Mouse (Mus musculus): Measurements from ENCODE around the gene Stard5. TPM values are rescaled to one million over a fixed set of nuclear protein-coding genes. Genes with fewer than 3 reads are reported as not detected.

The Stard5 gene
- polyA plus RNA-seq, 1 experiment = 7.3 TPM

- WGBS = 51% methylated on average over 9 of the region's 9 CpGs
- DNase-seq (ENCODE audit: low read depth, low spot score) = peak; percentile 77
These were observed 27.7 kb downstream of the Stard5 start for GRCm38 (mm10) chr7:83659159-83660065.

GRCm38 (mm10) chr7:83660273-83660691 lies 28.5 kb downstream of the Stard5 start:
- 93% methylated on average over 11 of the region's 11 CpGs for whole genome bisulfite sequencing
- no peak for DNase-seq (ENCODE audit: low read depth, low spot score)

GRCm38 (mm10) chr7:83661031-83661430 lies 29.3 kb downstream of the Stard5 start:
- WGBS = 93% methylated on average over 10 of the region's 10 CpGs

GRCm38 (mm10) chr7:83661763-83662162 lies 30.0 kb downstream of the Stard5 start:
- no peak for DNase-seq (ENCODE audit: low read depth, low spot score)

More at GRCm38 (mm10) chr7:83661031-83661430, 29.3 kb downstream of the Stard5 start:
- no peak for DNase-seq (ENCODE audit: low read depth, low spot score)

GRCm38 (mm10) chr7:83662711-83663375 lies 31.1 kb downstream of the Stard5 start:
- WGBS = 83% methylated on average over 6 of the region's 6 CpGs

More at GRCm38 (mm10) chr7:83661763-83662162, 30.0 kb downstream of the Stard5 start:
- 93% methylated on average over 3 of the region's 3 CpGs for WGBS

GRCm38 (mm10) chr7:83666087-83666595 lies 34.4 kb downstream of the Stard5 start:
- 54% methylated on average over 4 of the region's 4 CpGs for WGBS
- no peak for DNase-seq (ENCODE audit: low read depth, low spot score)

More at GRCm38 (mm10) chr7:83662711-83663375, 31.1 kb downstream of the Stard5 start:
- DNase-seq (ENCODE audit: low read depth, low spot score) = no peak

GRCm38 (mm10) chr7:83667936-83668645 lies 36.3 kb downstream of the Stard5 start:
- DNase-seq (ENCODE audit: low read depth, low spot score) = no peak
- WGBS = 67% methylated on average over 5 of the region's 5 CpGs

GRCm38 (mm10) chr7:83668724-83669123 lies 37.0 kb downstream of the Stard5 start:
- DNase-seq (ENCODE audit: low read depth, low spot score) = no peak

GRCm38 (mm10) chr7:83671573-83671972 lies 39.8 kb downstream of the Stard5 start:
- DNase-seq (ENCODE audit: low read depth, low spot score) = no peak
- 90% methylated on average over 6 of the region's 6 CpGs for WGBS

More at GRCm38 (mm10) chr7:83668724-83669123, 37.0 kb downstream of the Stard5 start:
- 32% methylated on average over 1 of the region's 1 CpGs for WGBS

- WGBS = 17% methylated on average over 5 of the region's 5 CpGs
- no peak for DNase-seq (ENCODE audit: low read depth, low spot score)
These were observed 43.9 kb downstream of the Stard5 start for GRCm38 (mm10) chr7:83675545-83676254.

- no peak for DNase-seq (ENCODE audit: low read depth, low spot score)
- 56% methylated on average over 3 of the region's 3 CpGs for WGBS
These were observed 45.5 kb downstream of the Stard5 start for GRCm38 (mm10) chr7:83677296-83677695.

- no peak for DNase-seq (ENCODE audit: low read depth, low spot score)
- 90% methylated on average over 4 of the region's 4 CpGs for WGBS
These were observed 46.7 kb downstream of the Stard5 start for GRCm38 (mm10) chr7:83678506-83678905.

GRCm38 (mm10) chr7:83682640-83683274 lies 51.0 kb downstream of the Stard5 start:
- 37% methylated on average over 6 of the region's 6 CpGs for WGBS
- DNase-seq (ENCODE audit: low read depth, low spot score) = no peak

- DNase-seq (ENCODE audit: low read depth, low spot score) = no peak
- WGBS = 32% methylated on average over 6 of the region's 6 CpGs
These were observed 63.9 kb downstream of the Stard5 start for GRCm38 (mm10) chr7:83695449-83696212.

- no peak for DNase-seq (ENCODE audit: low read depth, low spot score)
- WGBS = 60% methylated on average over 6 of the region's 6 CpGs
These were observed 67.4 kb downstream of the Stard5 start for GRCm38 (mm10) chr7:83699066-83699745.

Measured in large intestine, adult 2 months (tissue).